Mouse (Mus musculus) lung, postnatal 4 days (tissue): ENCODE data around the gene Nxpe4.

Experiments used
- DNase-seq, 2 experiments: peaks; one replicate each; pipeline ENCODE4 v3.0.0; 2021

The Nxpe4 gene

GRCm38 (mm10) chr9:48241791-48242190 lies 80.0 kb downstream of the Nxpe4 start:
- DNase-seq, result no peak

GRCm38 (mm10) chr9:48242756-48243155 lies 80.9 kb downstream of the Nxpe4 start:
- DNase-seq, result no peak

GRCm38 (mm10) chr9:48244175-48244574 lies 82.4 kb downstream of the Nxpe4 start:
- no peak for DNase-seq

- DNase-seq, result no peak
Observed at GRCm38 (mm10) chr9:48245525-48245924, 83.7 kb downstream of the Nxpe4 start.

- no peak for DNase-seq
Observed at GRCm38 (mm10) chr9:48247276-48247675, 85.5 kb downstream of the Nxpe4 start.

GRCm38 (mm10) chr9:48252236-48252635 lies 90.4 kb downstream of the Nxpe4 start:
- no peak for DNase-seq

GRCm38 (mm10) chr9:48257001-48257400 lies 95.2 kb downstream of the Nxpe4 start:
- DNase-seq, result no peak

GRCm38 (mm10) chr9:48257741-48258423 lies 96.1 kb downstream of the Nxpe4 start:
- peak in 1 of 2 experiments; percentile 59 for DNase-seq

- DNase-seq, result no peak
Observed at GRCm38 (mm10) chr9:48264616-48265015, 102.8 kb downstream of the Nxpe4 start.

- DNase-seq, result no peak
Observed at GRCm38 (mm10) chr9:48265491-48265890, 103.7 kb downstream of the Nxpe4 start.

GRCm38 (mm10) chr9:48266286-48267027 lies 104.6 kb downstream of the Nxpe4 start:
- DNase-seq, result peak; percentile 82 to 88

GRCm38 (mm10) chr9:48267028-48267441 lies 105.2 kb downstream of the Nxpe4 start:
- DNase-seq, result peak; percentile 54 to 64

GRCm38 (mm10) chr9:48267960-48268359 lies 106.1 kb downstream of the Nxpe4 start:
- no peak for DNase-seq

- DNase-seq, result no peak
Observed at GRCm38 (mm10) chr9:48276831-48277230, 115.0 kb downstream of the Nxpe4 start.

- DNase-seq, result no peak
Observed at GRCm38 (mm10) chr9:48284221-48284620, 122.4 kb downstream of the Nxpe4 start.

- peak in 1 of 2 experiments; percentile 5 for DNase-seq
Observed at GRCm38 (mm10) chr9:48290281-48290680, 128.5 kb downstream of the Nxpe4 start.

GRCm38 (mm10) chr9:48294754-48295153 lies 132.9 kb downstream of the Nxpe4 start:
- DNase-seq, result no peak

GRCm38 (mm10) chr9:48298983-48299382 lies 137.2 kb downstream of the Nxpe4 start:
- DNase-seq, result no peak

- peak; percentile 34 to 49 for DNase-seq
Observed at GRCm38 (mm10) chr9:48303564-48303963, 141.7 kb downstream of the Nxpe4 start.

GRCm38 (mm10) chr9:48311241-48311640 lies 149.4 kb downstream of the Nxpe4 start:
- no peak for DNase-seq

- DNase-seq, result peak; percentile 23 to 35
Observed at GRCm38 (mm10) chr9:48314194-48314593, 152.4 kb downstream of the Nxpe4 start.

GRCm38 (mm10) chr9:48315825-48316224 lies 154.0 kb downstream of the Nxpe4 start:
- peak; percentile 21 to 52 for DNase-seq

- no peak for DNase-seq
Observed at GRCm38 (mm10) chr9:48326338-48326737, 164.5 kb downstream of the Nxpe4 start.

GRCm38 (mm10) chr9:48329597-48329996 lies 167.8 kb downstream of the Nxpe4 start:
- no peak for DNase-seq
